Mouse (Mus musculus) lung, embryonic 14.5 days (tissue): ENCODE results near the gene Pcyt2. TPM values are rescaled to one million over a fixed set of nuclear protein-coding genes. Genes with fewer than 3 reads are reported as not detected.
A peak's percentile ranks its signal among the peaks of the same experiment; 100 is the strongest.

Source experiments
- ATAC-seq: fragments of 200-750 bp; cut with Nextera tagmentation; 2 replicates; pipeline ENCODE4 v1.8.0; 2017; ENCODE audit warnings: mild to moderate bottlenecking, moderate TSS enrichment, moderate library complexity; ENCODE audit not compliant: insufficient read depth
- DNase-seq: peaks from one replicate; pipeline ENCODE4 v3.0.0-alpha.2; 2015
- H3K27ac ChIP-seq: fragments of 300-500 bp; sonication (generic); 2 replicates; pipeline ENCODE4 v1.5.1; 2014; ENCODE audit warnings: low read depth, mild to moderate bottlenecking, moderate library complexity
- H3K27me3 ChIP-seq: fragments of 300-500 bp; sonication (generic); 2 replicates; pipeline ENCODE4 v1.6.1; 2014; ENCODE audit warnings: low read length, control low read depth; ENCODE audit not compliant: insufficient read depth
- H3K36me3 ChIP-seq: fragments of 300-500 bp; sonication (generic); 2 replicates; pipeline ENCODE4 v1.6.1; 2014; ENCODE audit warnings: control low read depth; ENCODE audit not compliant: insufficient read depth
- H3K4me1 ChIP-seq: fragments of 300-500 bp; sonication (generic); 2 replicates; pipeline ENCODE4 v1.6.1; 2014; ENCODE audit warnings: antibody characterized with exemption, control low read depth; ENCODE audit not compliant: insufficient read depth
- H3K4me2 ChIP-seq: fragments of 300-500 bp; sonication (generic); 2 replicates; pipeline ENCODE4 v1.6.1; 2014; ENCODE audit warnings: mild to moderate bottlenecking
- H3K4me3 ChIP-seq: fragments of 300-500 bp; sonication (generic); 2 replicates; pipeline ENCODE4 v1.5.1; 2014; ENCODE audit warnings: low read depth, low read length
- H3K9ac ChIP-seq: fragments of 300-500 bp; sonication (generic); 2 replicates; pipeline ENCODE4 v1.6.1; 2014
- H3K9me3 ChIP-seq: fragments of 300-500 bp; sonication (generic); 2 replicates; pipeline ENCODE4 v1.6.1; 2016; ENCODE audit warnings: low read depth, low read length, control low read depth
- CTCF ChIP-seq: IDR thresholded peaks from 2 replicates; pipeline ENCODE4 v1.5.1; 2016; ENCODE audit warnings: antibody characterized with exemption, low read depth
- WGBS: fragments of 180-500 bp; shearing (Covaris S2); extraction: QIAGEN DNeasy Blood & Tissue Kit; methylation state at CpG from one replicate; pipeline ENCODE4 v1.1.7; 2014; 5-methylcytosine and 5-hydroxymethylcytosine counted together
- polyA plus RNA-seq: library from polyadenylated mRNA; unstranded; fragments of >200 nt; fragmentation: Nextera tagmentation; extraction: Ambion mirVana; gene quantifications from 2 replicates; pipeline ENCODE4 v1.2.1, GENCODE M21; 2014

Gene Pcyt2
- polyA plus RNA-seq, 1 experiment from 2014 or later: 99.5 TPM

GRCm38 (mm10) chr11:120580871-120581331, 36.8 kb downstream of the Pcyt2 start:
- peaks cover 65% of the 10 kb centered on the region for H3K36me3 ChIP-seq
- peak overlapping the region; percentile 93 for H3K9ac ChIP-seq
- peaks cover 11% of the 10 kb centered on the region for H3K4me1 ChIP-seq
- peak overlapping the region; percentile 95 for H3K4me2 ChIP-seq
- WGBS: under 1% methylated on average over 43 of the region's 44 CpGs
- TF ChIP-seq CTCF: no peak
- ATAC-seq (peak; percentile 40), DNase-seq (peak; percentile 66)
- H3K27ac ChIP-seq: peak overlapping the region; percentile 96
- H3K4me3 ChIP-seq: peak overlapping the region; percentile 94
- H3K27me3 ChIP-seq: no peaks in the 10 kb centered on the region
- H3K9me3 ChIP-seq: no peaks in the 10 kb centered on the region

GRCm38 (mm10) chr11:120580190-120580589, 37.5 kb downstream of the Pcyt2 start:
- peak overlapping the region; percentile 96; the same call in 1 of the 2 replicates for H3K27ac ChIP-seq
- DNase-seq: no peak
- 52% methylated on average over 7 of the region's 7 CpGs for WGBS
- H3K4me1 ChIP-seq: peaks cover 11% of the 10 kb centered on the region
- no peaks in the 10 kb centered on the region for H3K9me3 ChIP-seq
- no peak for ATAC-seq
- H3K36me3 ChIP-seq: peaks cover 58% of the 10 kb centered on the region
- no peak for TF ChIP-seq CTCF
- no peaks in the 10 kb centered on the region for H3K27me3 ChIP-seq
- peak overlapping the region; percentile 93 for H3K9ac ChIP-seq
- peak overlapping the region; percentile 95 for H3K4me2 ChIP-seq
- H3K4me3 ChIP-seq: peak overlapping the region; percentile 94

GRCm38 (mm10) chr11:120579316-120580107, 38.2 kb downstream of the Pcyt2 start:
- H3K27ac ChIP-seq: 0 out of 2 replicates have a peak overlapping the region, but pooled peaks have one; percentile 96
- peak overlapping the region; percentile 93 for H3K9ac ChIP-seq
- peak overlapping the region; percentile 95 for H3K4me2 ChIP-seq
- ATAC-seq (no peak), DNase-seq (peak; percentile 93)
- 50% methylated on average over 15 of the region's 15 CpGs for WGBS
- H3K27me3 ChIP-seq: no peaks in the 10 kb centered on the region
- H3K36me3 ChIP-seq: peaks cover 56% of the 10 kb centered on the region
- H3K4me3 ChIP-seq: peak overlapping the region; percentile 94
- peak; percentile 94 for TF ChIP-seq CTCF
- no peaks in the 10 kb centered on the region for H3K9me3 ChIP-seq
- peaks cover 11% of the 10 kb centered on the region for H3K4me1 ChIP-seq

- no peak overlapping the region for H3K27ac ChIP-seq
- ATAC-seq (no peak), DNase-seq (no peak)
- 0 out of 2 replicates have a peak overlapping the region, but pooled peaks have one; percentile 23 for H3K9ac ChIP-seq
- peaks cover 13% of the 10 kb centered on the region for H3K4me1 ChIP-seq
- H3K4me3 ChIP-seq: 0 out of 2 replicates have a peak overlapping the region, but pooled peaks have one; percentile 94
- 68% methylated on average over 11 of the region's 11 CpGs for WGBS
- no peak overlapping the region for H3K4me2 ChIP-seq
- H3K9me3 ChIP-seq: no peaks in the 10 kb centered on the region
- TF ChIP-seq CTCF: no peak
- no peaks in the 10 kb centered on the region for H3K27me3 ChIP-seq
- H3K36me3 ChIP-seq: peaks cover 49% of the 10 kb centered on the region
These were observed 39.0 kb downstream of the Pcyt2 start for GRCm38 (mm10) chr11:120578694-120579243.

GRCm38 (mm10) chr11:120578024-120578693, 39.6 kb downstream of the Pcyt2 start:
- no peaks in the 10 kb centered on the region for H3K9me3 ChIP-seq
- H3K4me2 ChIP-seq: no peak overlapping the region
- DNase-seq (no peak), ATAC-seq (no peak)
- WGBS: 81% methylated on average over 10 of the region's 10 CpGs
- 0 out of 2 replicates have a peak overlapping the region, but pooled peaks have one; percentile 23 for H3K9ac ChIP-seq
- peaks cover 13% of the 10 kb centered on the region for H3K4me1 ChIP-seq
- TF ChIP-seq CTCF: no peak
- no peak overlapping the region for H3K27ac ChIP-seq
- H3K36me3 ChIP-seq: peaks cover 43% of the 10 kb centered on the region
- H3K4me3 ChIP-seq: no peak overlapping the region
- no peaks in the 10 kb centered on the region for H3K27me3 ChIP-seq

GRCm38 (mm10) chr11:120577211-120578023, 40.3 kb downstream of the Pcyt2 start:
- Histone ChIP-seq H3K4me1 (peaks cover 13% of the 10 kb centered on the region), H3K4me2 (no peak overlapping the region), H3K36me3 (peaks cover 37% of the 10 kb centered on the region), H3K4me3 (peak overlapping the region; percentile 4; the same call in 1 of the 2 replicates), H3K9ac (no peak overlapping the region), H3K9me3 (no peaks in the 10 kb centered on the region), H3K27me3 (no peaks in the 10 kb centered on the region), H3K27ac (no peak overlapping the region)
- TF ChIP-seq CTCF: peak; percentile 56
- 80% methylated on average over 7 of the region's 7 CpGs for WGBS
- DNase-seq: peak; percentile 49
- no peak for ATAC-seq
